Comparison of ENCODE assay signal across 10 mouse cellular contexts in genomic region chr1:119674984-119675383, GRCm38 (mm10). TPM values are rescaled to one million over a fixed set of nuclear protein-coding genes. Genes with fewer than 3 reads are reported as not detected.
A peak's percentile ranks its signal among the peaks of the same experiment; 100 is the strongest.
DNase-seq lines count a peak whose midpoint lies in the region; ATAC-seq and TF ChIP-seq lines count a peak whose summit lies in the region.
"Had no signal": no experiment of that assay in that cellular context is flagged by ENCODE, and none has a peak within 500 bp of the region (broad histone marks: within the 10 kb centered on the region; RNA-seq: fewer than 3 reads in every experiment).

No protein-coding gene starts in this region.

- H3K9me3 ChIP-seq in midbrain, embryonic 15.5 days, result no peaks in the 10 kb centered on the region
- H3K9me3 ChIP-seq: embryonic facial prominence, embryonic 15.5 days had no signal

- no peak for TF ChIP-seq EP300 in heart, adult 2 months (IDR thresholded peaks at IDR 0.05; ENCODE audit: insufficient read depth, low read depth, low read length)

- no peak overlapping the region for H3K27ac ChIP-seq in heart, adult 2 months
- H3K27ac ChIP-seq in left cerebral cortex, adult 2 months, result no peak overlapping the region
- no peak overlapping the region for H3K27ac ChIP-seq in midbrain, embryonic 15.5 days
- H3K27ac ChIP-seq: embryonic facial prominence, embryonic 15.5 days; macrophage had no signal

- intact Hi-C loops in heart, adult 2 months (cut with DNase I), result loop anchor here (1.0 kb wide), 2 partner anchors 127 to 217 kb away; no protein-coding TSS in a partner anchor
- intact Hi-C loops in heart, postnatal 25 days (cut with DNase I), result loop anchor here (1.0 to 5.0 kb wide), 3 partner anchors 127 to 583 kb away; no protein-coding TSS in a partner anchor
- intact Hi-C loops in left cerebral cortex, adult 2 months (cut with DNase I), result loop anchor here (1.0 to 5.0 kb wide), 2 partner anchors 127 to 588 kb away; no protein-coding TSS in a partner anchor

- H3K36me3 ChIP-seq in heart, adult 2 months (ENCODE audit: control insufficient read depth, insufficient read depth, low read length), result no peaks in the 10 kb centered on the region
- peaks cover 7% of the 10 kb centered on the region; the same call in 1 of the 2 replicates for H3K36me3 ChIP-seq in midbrain, embryonic 15.5 days (replicated peaks)

- TF ChIP-seq CTCF in heart, adult 2 months (IDR thresholded peaks at IDR 0.05), result peak; percentile 93
- TF ChIP-seq CTCF in left cerebral cortex, adult 2 months (IDR thresholded peaks at IDR 0.05), result peak; percentile 90

- H3K4me3 ChIP-seq in heart, adult 2 months, result no peak overlapping the region
- no peak overlapping the region for H3K4me3 ChIP-seq in left cerebral cortex, adult 2 months
- H3K4me3 ChIP-seq in midbrain, embryonic 15.5 days, result no peak overlapping the region
- H3K4me3 ChIP-seq: embryonic facial prominence, embryonic 15.5 days had no signal

- H3K79me2 ChIP-seq in heart, adult 2 months (replicated peaks; ENCODE audit: control insufficient read depth, insufficient read depth, low read length), result no peaks in the 10 kb centered on the region

- no peak overlapping the region for H3K4me2 ChIP-seq in midbrain, embryonic 15.5 days
- H3K4me2 ChIP-seq: embryonic facial prominence, embryonic 15.5 days had no signal

- TF ChIP-seq POLR2A in heart, adult 2 months (IDR thresholded peaks at IDR 0.05; ENCODE audit: insufficient read depth, low read depth, low read length), result no peak

- peak; percentile 73; the same call in 1 of the 2 replicates for ATAC-seq in midbrain, embryonic 15.5 days (replicated peaks)
- no peak for ATAC-seq in monocyte, adult 5-6 weeks (replicated peaks; ENCODE audit: insufficient number of reproducible peaks, low FRiP score, low TSS enrichment, poor library complexity, severe bottlenecking)

- peak in 1 of 2 experiments; percentile 26 for DNase-seq in heart, adult 2 months
- no peak for DNase-seq in heart, postnatal 25 days (ENCODE audit: low spot score)
- DNase-seq in CD4-positive, CD25-positive, alpha-beta regulatory T cell, adult 2 months (ENCODE audit: low read depth, low spot score), result peak; percentile 44
- peak; percentile 21 for DNase-seq in adrenal gland, postnatal 25 days
- peak; percentile 7 for DNase-seq in forelimb bud, embryonic 11.5 days (ENCODE audit: low read depth, low spot score)
- DNase-seq in left cerebral cortex, adult 2 months (ENCODE audit: extremely low spot score in 1 of 2, low spot score in 2 of 2), result peak; percentile 15 to 22

- no peaks in the 10 kb centered on the region for H3K4me1 ChIP-seq in heart, adult 2 months (ENCODE audit: control insufficient read depth, insufficient read depth, low read length)
- H3K4me1 ChIP-seq in midbrain, embryonic 15.5 days, result no peaks in the 10 kb centered on the region
- H3K4me1 ChIP-seq: embryonic facial prominence, embryonic 15.5 days had no signal

- 43% methylated on average over 1 of the region's 1 CpGs for WGBS in heart, adult 2 months
- WGBS in midbrain, embryonic 15.5 days, result 73% methylated on average over 1 of the region's 1 CpGs

- H3K9ac ChIP-seq in heart, adult 2 months (ENCODE audit: low read depth, low read length), result no peak overlapping the region
- no peak overlapping the region for H3K9ac ChIP-seq in midbrain, embryonic 15.5 days
- H3K9ac ChIP-seq: embryonic facial prominence, embryonic 15.5 days had no signal

- no peaks in the 10 kb centered on the region for H3K27me3 ChIP-seq in heart, adult 2 months (ENCODE audit: control insufficient read depth, insufficient read depth, low read length)
- no peaks in the 10 kb centered on the region for H3K27me3 ChIP-seq in midbrain, embryonic 15.5 days (replicated peaks)
- H3K27me3 ChIP-seq: embryonic facial prominence, embryonic 15.5 days had no signal

RNA-seq across cellular contexts. Expression of gene Epb41l5, which starts 26.2 kb away (rescaled TPM):
- total RNA-seq in heart, adult 2 months (2021), result 1 to 10 TPM; 3.8 to 5.8 TPM
- 2.1 and 4.0 TPM in 2 replicates for polyA plus RNA-seq in heart, adult 2 months (2012; rRNA removed)
- total RNA-seq in heart, postnatal 25 days (2021), result 1 to 10 TPM; 3.5 to 4.3 TPM
- total RNA-seq in adrenal gland, postnatal 25 days (2021), result 12.9 and 14.7 TPM in 2 replicates
- total RNA-seq in left cerebral cortex, adult 2 months (2021), result 1 to 10 TPM; 5.8 to 6.8 TPM
- polyA plus RNA-seq in midbrain, embryonic 15.5 days (2015; fragmentation: Nextera tagmentation; extraction: Ambion mirVana), result 20.2 and 20.4 TPM in 2 replicates
- total RNA-seq in monocyte, adult 5-6 weeks (2017), result 0.19 to 1.3 TPM (median 0.76 TPM) in 3 replicates
